Mouse (Mus musculus) ES-Bruce4 (cell line): ENCODE data around the gene Parm1.

Experiments used
- CTCF ChIP-seq: IDR thresholded peaks from one replicate; pipeline ENCODE4 v1.8.1; 2011; ENCODE audit warnings: low read depth, low read length
- EP300 ChIP-seq: IDR thresholded peaks from 2 replicates; pipeline ENCODE4 v1.6.1; 2011; ENCODE audit warnings: low read depth, low read length; ENCODE audit not compliant: insufficient read depth
- POLR2A ChIP-seq: IDR thresholded peaks from one replicate; pipeline ENCODE4 v1.8.1; 2011; ENCODE audit warnings: low read length; ENCODE audit not compliant: insufficient read depth

- TF ChIP-seq CTCF (no peak), POLR2A (no peak), EP300 (no peak)
Observed at GRCm38 (mm10) chr5:91532748-91533496, 15.5 kb downstream of the Parm1 start.
